Mouse (Mus musculus) urinary bladder, postnatal 14 days (tissue): Measurements from ENCODE around the gene Islr.

ENCODE experiments used
- DNase-seq: peaks from one replicate; pipeline ENCODE4 v3.0.0; 2021; ENCODE audit warnings: low spot score

Gene Islr

GRCm38 (mm10) chr9:58150733-58151361, 53.3 kb downstream of the Islr start:
- DNase-seq: no peak

- DNase-seq: no peak
These were observed 55.3 kb downstream of the Islr start for GRCm38 (mm10) chr9:58148806-58149205.

- no peak for DNase-seq
These were observed 58.7 kb downstream of the Islr start for GRCm38 (mm10) chr9:58145417-58145816.

GRCm38 (mm10) chr9:58144664-58145063, 59.4 kb downstream of the Islr start:
- DNase-seq: no peak

GRCm38 (mm10) chr9:58143419-58143818, 60.7 kb downstream of the Islr start:
- no peak for DNase-seq

GRCm38 (mm10) chr9:58139947-58140346, 64.2 kb downstream of the Islr start:
- peak; percentile 34 for DNase-seq

- DNase-seq: no peak
These were observed 68.2 kb downstream of the Islr start for GRCm38 (mm10) chr9:58135921-58136321.

- no peak for DNase-seq
These were observed 69.2 kb downstream of the Islr start for GRCm38 (mm10) chr9:58134906-58135305.

- no peak for DNase-seq
These were observed 69.9 kb downstream of the Islr start for GRCm38 (mm10) chr9:58133893-58134884.

- DNase-seq: no peak
These were observed 72.4 kb downstream of the Islr start for GRCm38 (mm10) chr9:58131735-58132134.

GRCm38 (mm10) chr9:58130909-58131308, 73.2 kb downstream of the Islr start:
- DNase-seq: no peak

GRCm38 (mm10) chr9:58129508-58129907, 74.6 kb downstream of the Islr start:
- no peak for DNase-seq

GRCm38 (mm10) chr9:58128926-58129413, 75.1 kb downstream of the Islr start:
- no peak for DNase-seq

GRCm38 (mm10) chr9:58125811-58126210, 78.3 kb downstream of the Islr start:
- no peak for DNase-seq

GRCm38 (mm10) chr9:58125085-58125484, 79.0 kb downstream of the Islr start:
- DNase-seq: no peak

GRCm38 (mm10) chr9:58118671-58119070, 85.4 kb downstream of the Islr start, which contains the start of gene Ccdc33:
TSS of gene Ccdc33 (minus strand) at chr9:58118823.
- no peak for DNase-seq

- DNase-seq: no peak
These were observed 88.0 kb downstream of the Islr start for GRCm38 (mm10) chr9:58116024-58116651.

- no peak for DNase-seq
These were observed 88.7 kb downstream of the Islr start for GRCm38 (mm10) chr9:58115297-58115925.

- no peak for DNase-seq
These were observed 90.1 kb downstream of the Islr start for GRCm38 (mm10) chr9:58114019-58114418.

- no peak for DNase-seq
These were observed 90.7 kb downstream of the Islr start for GRCm38 (mm10) chr9:58113279-58113884.

- DNase-seq: no peak
These were observed 91.2 kb downstream of the Islr start for GRCm38 (mm10) chr9:58112866-58113278.
